Mouse (Mus musculus): Measurements from ENCODE around the gene 1700037H04Rik. TPM values are rescaled to one million over a fixed set of nuclear protein-coding genes. Genes with fewer than 3 reads are reported as not detected.

The 1700037H04Rik gene
- polyA plus RNA-seq, 1 experiment from 2014 or later = 86.6 TPM

- WGBS = 57% methylated on average over 3 of the region's 3 CpGs
- H3K4me2 ChIP-seq (ENCODE audit: low read length) = no peak overlapping the region
- no peaks in the 10 kb centered on the region for H3K36me3 ChIP-seq (ENCODE audit: control insufficient read depth, insufficient read depth, low read length)
- H3K27ac ChIP-seq (ENCODE audit: low read depth, low read length) = no peak overlapping the region
- H3K9ac ChIP-seq (ENCODE audit: low read depth, low read length) = no peak overlapping the region
- no peak overlapping the region for H3K4me3 ChIP-seq (ENCODE audit: low read length)
- H3K9me3 ChIP-seq (ENCODE audit: control insufficient read depth, low read length) = no peaks in the 10 kb centered on the region
- ATAC-seq = no peak
- H3K4me1 ChIP-seq (ENCODE audit: control insufficient read depth, insufficient read depth, low read depth, low read length) = no peaks in the 10 kb centered on the region
- no peaks in the 10 kb centered on the region for H3K27me3 ChIP-seq (replicated peaks; ENCODE audit: control insufficient read depth, insufficient read depth, low read length)
Measured at GRCm38 (mm10) chr2:131101530-131101929, 58.4 kb downstream of the 1700037H04Rik start.

DNA sequence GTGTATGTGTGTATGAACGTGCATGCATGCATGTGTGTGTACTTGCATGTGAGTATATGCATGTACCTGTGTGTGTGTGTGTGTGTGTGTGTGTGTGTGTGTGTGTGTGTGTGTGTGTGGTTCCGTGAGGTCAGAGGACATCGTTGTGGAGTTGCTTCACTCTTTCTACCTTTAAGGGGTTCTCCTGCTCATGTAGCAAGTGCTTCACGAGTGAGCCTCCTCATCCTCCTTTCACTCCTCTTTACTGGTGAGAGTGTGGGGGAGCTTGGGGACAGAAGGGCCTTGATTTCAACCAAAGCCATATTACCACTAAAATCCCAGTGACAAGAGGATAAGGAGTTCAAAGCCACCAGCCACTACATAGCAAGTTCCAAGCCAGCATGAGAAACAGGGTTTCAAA is 62.8 kb downstream of the 1700037H04Rik start:
- Histone ChIP-seq H3K27me3 (replicated peaks; ENCODE audit: control insufficient read depth, insufficient read depth, low read length) (no peaks in the 10 kb centered on the region), H3K36me3 (ENCODE audit: control insufficient read depth, insufficient read depth, low read length) (no peaks in the 10 kb centered on the region), H3K4me1 (ENCODE audit: control insufficient read depth, insufficient read depth, low read depth, low read length) (no peaks in the 10 kb centered on the region), H3K4me2 (ENCODE audit: low read length) (no peak overlapping the region), H3K4me3 (ENCODE audit: low read length) (no peak overlapping the region), H3K9ac (ENCODE audit: low read depth, low read length) (no peak overlapping the region), H3K9me3 (ENCODE audit: control insufficient read depth, low read length) (no peaks in the 10 kb centered on the region), H3K27ac (ENCODE audit: low read depth, low read length) (no peak overlapping the region)
- no peak for ATAC-seq
- whole genome bisulfite sequencing = 77% methylated on average over 4 of the region's 4 CpGs

Other genes starting within 250 kb of the 1700037H04Rik start
- gene Gfra4, start 117.0 kb downstream of the 1700037H04Rik start, polyA plus RNA-seq (2015; fragmentation: Nextera tagmentation; extraction: Ambion mirVana) = 48.4 and 53.5 TPM in 2 replicates
- gene Adam33, start 96.3 kb downstream of the 1700037H04Rik start, polyA plus RNA-seq (2015; fragmentation: Nextera tagmentation; extraction: Ambion mirVana) = 1.6 and 2.3 TPM in 2 replicates
- gene Siglec1, start 73.3 kb downstream of the 1700037H04Rik start, polyA plus RNA-seq (2015; fragmentation: Nextera tagmentation; extraction: Ambion mirVana) = 0.15 and 0.24 TPM in 2 replicates
- 6.5 and 6.9 TPM in 2 replicates for gene Hspa12b, start 32.8 kb downstream of the 1700037H04Rik start, polyA plus RNA-seq (2015; fragmentation: Nextera tagmentation; extraction: Ambion mirVana)
- not detected in 2 replicates for gene Gm11037, start 26.6 kb downstream of the 1700037H04Rik start, polyA plus RNA-seq (2015; fragmentation: Nextera tagmentation; extraction: Ambion mirVana)
- 11.1 and 11.3 TPM in 2 replicates for gene Cenpb, start 20.0 kb upstream of the 1700037H04Rik start, polyA plus RNA-seq (2015; fragmentation: Nextera tagmentation; extraction: Ambion mirVana)
- 22.8 and 29.6 TPM in 2 replicates for gene Cdc25b, start 26.9 kb upstream of the 1700037H04Rik start, polyA plus RNA-seq (2015; fragmentation: Nextera tagmentation; extraction: Ambion mirVana)
- gene Spef1, start 27.2 kb upstream of the 1700037H04Rik start, polyA plus RNA-seq (2015; fragmentation: Nextera tagmentation; extraction: Ambion mirVana) = 8.0 and 9.8 TPM in 2 replicates
- gene Ap5s1, start 47.0 kb upstream of the 1700037H04Rik start, polyA plus RNA-seq (2015; fragmentation: Nextera tagmentation; extraction: Ambion mirVana) = 35.2 and 36.1 TPM in 2 replicates
- gene Mavs, start 74.0 kb upstream of the 1700037H04Rik start, polyA plus RNA-seq (2015; fragmentation: Nextera tagmentation; extraction: Ambion mirVana) = 8.9 and 9.0 TPM in 2 replicates
- gene Pank2, start 102.4 kb upstream of the 1700037H04Rik start, polyA plus RNA-seq (2015; fragmentation: Nextera tagmentation; extraction: Ambion mirVana) = 20.0 and 22.8 TPM in 2 replicates
- gene Rnf24, start 192.8 kb upstream of the 1700037H04Rik start, polyA plus RNA-seq (2015; fragmentation: Nextera tagmentation; extraction: Ambion mirVana) = 13.5 and 17.1 TPM in 2 replicates